Mouse (Mus musculus) embryonic facial prominence, embryonic 11.5 days (tissue): ENCODE measurements around the gene Dgkh. TPM values are rescaled to one million over a fixed set of nuclear protein-coding genes. Genes with fewer than 3 reads are reported as not detected.

Experiments used
- ATAC-seq: fragments of 200-750 bp; cut with Nextera tagmentation; replicated peaks from 2 replicates; pipeline ENCODE4 v1.8.0; 2017; ENCODE audit warnings: low read depth; ENCODE audit not compliant: insufficient number of reproducible peaks, low FRiP score, low TSS enrichment
- DNase-seq: peaks from one replicate; pipeline ENCODE4 v3.0.0-alpha.2; 2015; ENCODE audit warnings: low spot score
- H3K27ac ChIP-seq: fragments of 300-500 bp; sonication (generic); replicated peaks from 2 replicates; pipeline ENCODE4 v1.5.1; 2014; ENCODE audit warnings: mild to moderate bottlenecking, low read depth, low read length, control low read depth
- H3K27me3 ChIP-seq: fragments of 300-500 bp; sonication (generic); 2 replicates; pipeline ENCODE4 v1.6.1; 2014; ENCODE audit warnings: mild to moderate bottlenecking, low read length, moderate library complexity, mixed read lengths; ENCODE audit not compliant: control insufficient read depth, insufficient read depth
- H3K36me3 ChIP-seq: fragments of 300-500 bp; sonication (generic); replicated peaks from 2 replicates; pipeline ENCODE4 v1.6.1; 2014; ENCODE audit warnings: low read depth, mild to moderate bottlenecking, low read length, moderate library complexity, mixed read lengths; ENCODE audit not compliant: control insufficient read depth, insufficient read depth
- H3K4me1 ChIP-seq: fragments of 300-500 bp; sonication (generic); 2 replicates; pipeline ENCODE4 v1.6.1; 2014; ENCODE audit warnings: low read length, mixed read lengths; ENCODE audit not compliant: control insufficient read depth, insufficient read depth
- H3K4me2 ChIP-seq: fragments of 300-500 bp; sonication (generic); 2 replicates; pipeline ENCODE4 v1.6.1; 2014; ENCODE audit warnings: low read depth, mild to moderate bottlenecking, control low read depth, low read length, moderate library complexity
- H3K4me3 ChIP-seq: fragments of 300-500 bp; sonication (generic); 2 replicates; pipeline ENCODE4 v1.5.1; 2014; ENCODE audit warnings: low read depth, low read length, control low read depth
- H3K9ac ChIP-seq: fragments of 300-500 bp; sonication (generic); replicated peaks from 2 replicates; pipeline ENCODE4 v1.6.1; 2014; ENCODE audit warnings: mild to moderate bottlenecking, control low read depth, low read length
- H3K9me3 ChIP-seq: fragments of 300-500 bp; sonication (generic); replicated peaks from 2 replicates; pipeline ENCODE4 v1.6.1; 2016; ENCODE audit warnings: mild to moderate bottlenecking, low read length, inconsistent platforms, mixed read lengths; ENCODE audit not compliant: control insufficient read depth
- WGBS: fragments of 180-500 bp; shearing (Covaris S2); extraction: QIAGEN DNeasy Blood & Tissue Kit; methylation state at CpG from one replicate; pipeline ENCODE4 v1.1.7; 2014; 5-methylcytosine and 5-hydroxymethylcytosine counted together
- polyA plus RNA-seq: library from polyadenylated mRNA; unstranded; fragments of >200 nt; fragmentation: Nextera tagmentation; extraction: Ambion mirVana; gene quantifications from 2 replicates; pipeline ENCODE4 v1.2.1, GENCODE M21; 2014

The Dgkh gene
- 1.2 and 1.3 TPM in 2 replicates for polyA plus RNA-seq

- Histone ChIP-seq H3K9ac (peak within 1 kb of the TSS; percentile 74), H3K4me3 (peak within 1 kb of the TSS; percentile 70), H3K9me3 (no peaks in the 10 kb centered on the region), H3K4me1 (no peaks in the 10 kb centered on the region), H3K4me2 (peak within 1 kb of the TSS; percentile 96), H3K36me3 (no peaks in the 10 kb centered on the region), H3K27ac (no peak within 1 kb of the TSS), H3K27me3 (no peaks in the 10 kb centered on the region)
- DNase-seq (peak; percentile 86), ATAC-seq (peak; percentile 88)
- WGBS: under 1% methylated on average over 44 of the region's 71 CpGs
Measured at GRCm38 (mm10) chr14:78732617-78733312, at the start of gene Dgkh. Gene Dgkh (minus strand): TSS chr14:78732776.

DNA sequence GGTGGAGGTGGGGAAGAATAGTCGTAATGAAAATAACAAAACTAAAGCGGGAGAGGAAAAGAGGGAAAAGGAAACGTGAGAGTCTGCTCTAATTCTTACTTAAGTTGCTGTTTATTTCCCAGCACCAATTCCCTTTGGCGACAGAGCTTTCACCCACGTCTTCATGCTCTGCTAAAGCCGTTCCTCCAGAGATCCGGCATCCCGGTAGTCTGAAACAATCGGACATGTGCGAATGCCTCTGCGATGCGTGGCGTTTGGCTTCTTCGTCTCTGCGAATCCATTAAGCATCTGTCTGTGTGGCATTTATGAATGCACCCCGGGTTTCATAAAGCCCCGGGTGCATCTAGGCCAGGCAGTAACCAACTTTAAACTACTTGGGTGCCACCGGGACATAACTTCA, 44.6 kb upstream of the Dgkh start:
- H3K4me1 ChIP-seq: no peaks in the 10 kb centered on the region
- no peak overlapping the region for H3K27ac ChIP-seq
- no peak overlapping the region for H3K4me2 ChIP-seq
- no peaks in the 10 kb centered on the region for H3K36me3 ChIP-seq
- 71% methylated on average over 18 of the region's 18 CpGs for WGBS
- no peaks in the 10 kb centered on the region for H3K27me3 ChIP-seq
- no peaks in the 10 kb centered on the region for H3K9me3 ChIP-seq
- no peak overlapping the region for H3K9ac ChIP-seq
- no peak overlapping the region for H3K4me3 ChIP-seq
- no peak for ATAC-seq
- no peak for DNase-seq

DNA sequence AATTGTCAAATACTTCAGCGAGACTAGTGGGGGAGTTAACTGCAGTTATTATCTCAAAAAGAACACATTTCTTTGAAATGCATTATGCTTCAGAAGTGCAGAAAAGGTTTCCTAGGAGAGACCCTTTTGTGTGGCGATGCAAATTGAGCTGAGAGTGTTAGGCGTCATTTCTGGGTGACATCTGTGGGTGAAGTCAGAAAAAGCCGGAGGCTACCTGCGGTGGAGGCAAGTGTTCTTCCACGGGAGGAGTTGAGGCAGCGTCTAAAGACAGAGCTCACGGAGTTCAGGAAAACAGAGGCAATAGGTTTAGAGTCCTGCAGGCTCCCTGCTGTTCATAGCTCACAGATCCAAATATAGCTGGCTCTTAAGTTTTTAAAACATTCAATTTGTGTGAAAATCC, 44.1 kb upstream of the Dgkh start:
- Histone ChIP-seq H3K27me3 (no peaks in the 10 kb centered on the region), H3K9ac (no peak overlapping the region), H3K27ac (no peak overlapping the region), H3K36me3 (no peaks in the 10 kb centered on the region), H3K9me3 (no peaks in the 10 kb centered on the region), H3K4me1 (no peaks in the 10 kb centered on the region), H3K4me3 (no peak overlapping the region), H3K4me2 (no peak overlapping the region)
- no peak for ATAC-seq
- no peak for DNase-seq
- 35% methylated on average over 8 of the region's 8 CpGs for WGBS

DNA sequence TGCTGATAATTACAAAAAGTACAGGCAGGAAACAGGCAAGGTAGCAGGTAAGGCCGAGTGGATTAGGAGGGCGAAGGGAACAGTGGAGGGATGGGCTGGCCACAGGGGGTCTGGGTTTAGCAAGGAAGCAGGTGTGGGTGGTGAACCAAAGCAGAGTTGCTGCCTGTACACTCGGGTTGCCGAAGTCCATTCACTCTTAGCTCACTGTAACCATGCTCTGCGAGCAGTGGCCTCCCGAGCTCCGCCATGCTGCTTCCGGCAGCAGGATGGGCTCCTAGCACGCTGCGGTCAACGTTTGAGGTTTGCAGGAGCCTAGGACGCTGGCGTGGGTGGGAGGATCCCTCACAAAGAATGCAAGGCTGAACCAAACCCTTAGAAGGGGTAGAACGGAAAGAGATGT, 43.1 kb upstream of the Dgkh start:
- Histone ChIP-seq H3K4me3 (no peak overlapping the region), H3K36me3 (no peaks in the 10 kb centered on the region), H3K4me2 (no peak overlapping the region), H3K27ac (no peak overlapping the region), H3K9me3 (no peaks in the 10 kb centered on the region), H3K4me1 (no peaks in the 10 kb centered on the region), H3K27me3 (no peaks in the 10 kb centered on the region), H3K9ac (no peak overlapping the region)
- DNase-seq: no peak
- ATAC-seq: no peak
- WGBS: 71% methylated on average over 14 of the region's 14 CpGs

DNA sequence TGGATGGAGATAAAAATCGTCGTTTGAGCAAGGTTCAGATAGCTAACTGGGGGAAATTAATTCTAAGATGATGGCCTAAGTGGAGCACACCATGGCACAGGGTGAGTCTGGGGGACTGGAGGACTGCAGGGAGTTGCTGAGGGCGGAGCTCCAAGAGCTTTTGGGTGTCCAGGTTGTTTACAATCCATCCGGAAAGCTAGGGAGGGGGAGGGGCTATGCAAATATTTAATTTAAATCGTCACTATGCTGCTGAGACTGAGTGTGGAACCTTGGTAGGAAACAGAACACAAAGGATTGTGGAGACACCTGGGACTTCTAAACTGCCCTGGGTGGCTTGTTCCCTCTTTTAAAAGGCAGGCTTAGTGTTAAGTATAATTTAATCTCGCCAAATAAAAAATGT, 42.6 kb upstream of the Dgkh start:
- Histone ChIP-seq H3K4me3 (no peak overlapping the region), H3K4me2 (no peak overlapping the region), H3K36me3 (no peaks in the 10 kb centered on the region), H3K27me3 (no peaks in the 10 kb centered on the region), H3K27ac (no peak overlapping the region), H3K9ac (no peak overlapping the region), H3K4me1 (no peaks in the 10 kb centered on the region), H3K9me3 (no peaks in the 10 kb centered on the region)
- ATAC-seq (no peak), DNase-seq (no peak)
- 53% methylated on average over 6 of the region's 6 CpGs for WGBS

DNA sequence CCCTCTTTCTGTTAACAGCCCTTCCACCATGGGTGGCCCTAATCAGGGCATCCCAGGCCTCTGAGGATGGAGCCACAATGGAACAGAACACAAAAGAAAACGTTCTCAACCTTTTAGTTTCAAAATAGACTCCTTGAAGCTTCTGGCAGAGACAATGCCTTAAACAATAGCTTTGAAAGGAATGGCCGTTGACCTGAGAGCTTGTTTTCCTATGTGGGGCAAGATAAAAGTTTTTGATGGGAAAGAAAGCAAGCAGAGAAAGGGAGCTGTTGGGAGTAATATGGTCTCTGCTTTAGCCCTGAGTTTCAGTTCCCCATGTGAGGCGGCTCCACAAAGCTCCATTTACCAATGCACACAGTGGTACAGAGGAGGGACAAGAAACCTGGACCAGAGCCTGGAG, 37.9 kb upstream of the Dgkh start:
- Histone ChIP-seq H3K4me2 (no peak overlapping the region), H3K36me3 (no peaks in the 10 kb centered on the region), H3K27me3 (no peaks in the 10 kb centered on the region), H3K4me3 (no peak overlapping the region), H3K27ac (no peak overlapping the region), H3K9me3 (no peaks in the 10 kb centered on the region), H3K4me1 (no peaks in the 10 kb centered on the region), H3K9ac (no peak overlapping the region)
- no peak for DNase-seq
- ATAC-seq: no peak
- 41% methylated on average over 3 of the region's 3 CpGs for WGBS

DNA sequence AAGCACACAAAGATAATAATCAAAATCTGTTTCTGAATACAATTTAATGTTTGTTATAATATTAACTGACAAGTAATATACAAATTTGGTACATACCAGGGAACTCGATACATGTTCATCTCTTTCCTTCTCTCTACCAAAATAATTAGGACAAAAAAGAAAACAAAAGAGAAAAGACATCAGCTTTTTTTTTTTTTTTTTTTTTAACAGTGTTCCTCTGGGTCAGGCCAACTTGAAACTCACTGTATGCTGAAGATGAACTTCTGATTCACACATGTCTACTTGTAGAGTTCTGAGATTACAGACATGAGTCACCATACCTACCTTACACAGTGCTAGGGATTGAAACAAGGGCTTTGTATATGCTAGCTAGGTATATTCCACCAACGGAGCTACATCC, 28.5 kb upstream of the Dgkh start:
- DNase-seq: no peak
- Histone ChIP-seq H3K4me3 (no peak overlapping the region), H3K36me3 (no peaks in the 10 kb centered on the region), H3K4me2 (no peak overlapping the region), H3K9me3 (no peaks in the 10 kb centered on the region), H3K9ac (no peak overlapping the region), H3K4me1 (no peaks in the 10 kb centered on the region), H3K27me3 (no peaks in the 10 kb centered on the region; the same call in 1 of the 2 replicates), H3K27ac (no peak overlapping the region)
- no peak for ATAC-seq
- 82% methylated on average over 2 of the region's 2 CpGs for WGBS

- no peaks in the 10 kb centered on the region for H3K9me3 ChIP-seq
- H3K4me2 ChIP-seq: no peak overlapping the region
- WGBS: 58% methylated on average over 3 of the region's 3 CpGs
- H3K4me1 ChIP-seq: no peaks in the 10 kb centered on the region
- DNase-seq (no peak), ATAC-seq (no peak)
- no peaks in the 10 kb centered on the region for H3K36me3 ChIP-seq
- no peak overlapping the region for H3K4me3 ChIP-seq
- no peaks in the 10 kb centered on the region; the same call in 1 of the 2 replicates for H3K27me3 ChIP-seq
- no peak overlapping the region for H3K9ac ChIP-seq
- H3K27ac ChIP-seq: no peak overlapping the region
Measured at GRCm38 (mm10) chr14:78759491-78759890, 26.9 kb upstream of the Dgkh start.
